Mouse (Mus musculus) megakaryocyte, embryonic 14.5 days (primary cell): Measurements from ENCODE around the gene Pmvk.

Experiments used
- FLI1 ChIP-seq: IDR thresholded peaks from 2 replicates; pipeline ENCODE4 v1.6.1; 2012; ENCODE audit warnings: low read length, inconsistent platforms, mixed read lengths
- GATA1 ChIP-seq: IDR thresholded peaks from 3 replicates; pipeline ENCODE4 v1.6.1; 2012; ENCODE audit warnings: mixed read lengths, low read length, inconsistent platforms, borderline replicate concordance

GRCm38 (mm10) chr3:89455786-89456285 lies 1.5 kb downstream of the Pmvk start:
- no peak for TF ChIP-seq GATA1
- no peak for TF ChIP-seq FLI1
